Mouse (Mus musculus): ENCODE measurements around the gene Rab11fip3. TPM values are rescaled to one million over a fixed set of nuclear protein-coding genes. Genes with fewer than 3 reads are reported as not detected.
"Not testable (repeated sequence)": the region's sequence is repeated elsewhere in the genome, so short reads cannot be mapped to it uniquely, and the experiment has no call there.

The Rab11fip3 gene
- 10 to 100 TPM; 36.8 to 41.4 TPM for total RNA-seq (2021)
- long read RNA-seq, experiment 1, full-length matches to known transcripts = 39 of 54 reads
- long read RNA-seq, experiment 1, partial matches to known transcripts = 3 of 54 reads
- long read RNA-seq, experiment 1, other reads (novel, unspliced or antisense) = 12 of 54 reads
- long read RNA-seq, experiment 2, full-length matches to known transcripts = 62 of 89 reads
- long read RNA-seq, experiment 2, partial matches to known transcripts = 8 of 89 reads
- long read RNA-seq, experiment 2, other reads (novel, unspliced or antisense) = 19 of 89 reads

GRCm38 (mm10) chr17:26068831-26069739 lies at the start of gene Rab11fip3:
TSS of gene Rab11fip3 (minus strand) at chr17:26069555.
- DNase-seq (ENCODE audit: low spot score in 2 of 2) = peak; percentile 43 to 71

- no peak for DNase-seq (ENCODE audit: low spot score in 2 of 2)
These were observed 47.3 kb upstream of the Rab11fip3 start for GRCm38 (mm10) chr17:26116503-26117258.

GRCm38 (mm10) chr17:26115956-26116487 lies 46.7 kb upstream of the Rab11fip3 start:
- DNase-seq (ENCODE audit: low spot score in 2 of 2) = no peak

GRCm38 (mm10) chr17:26115205-26115898 lies 46.0 kb upstream of the Rab11fip3 start:
- DNase-seq (ENCODE audit: low spot score in 2 of 2) = no peak

- DNase-seq (ENCODE audit: low spot score in 2 of 2) = not testable (repeated sequence)
These were observed 45.1 kb upstream of the Rab11fip3 start for GRCm38 (mm10) chr17:26114461-26114860.

- DNase-seq (ENCODE audit: low spot score in 2 of 2) = no peak
These were observed 44.7 kb upstream of the Rab11fip3 start for GRCm38 (mm10) chr17:26114061-26114460.

- DNase-seq (ENCODE audit: low spot score in 2 of 2) = peak in 1 of 2 experiments; percentile 49
These were observed 44.0 kb upstream of the Rab11fip3 start, which contains the start of gene Tmem8 for GRCm38 (mm10) chr17:26113181-26113948. TSS of gene Tmem8 (plus strand) at chr17:26113299.

GRCm38 (mm10) chr17:26112751-26113150 lies 43.4 kb upstream of the Rab11fip3 start:
- DNase-seq (ENCODE audit: low spot score in 2 of 2) = no peak

- DNase-seq (ENCODE audit: low spot score in 2 of 2) = no peak
These were observed 42.4 kb upstream of the Rab11fip3 start for GRCm38 (mm10) chr17:26111722-26112121.

- DNase-seq (ENCODE audit: low spot score in 2 of 2) = no peak
These were observed 41.7 kb upstream of the Rab11fip3 start for GRCm38 (mm10) chr17:26111024-26111423.

GRCm38 (mm10) chr17:26110156-26110555 lies 40.8 kb upstream of the Rab11fip3 start:
- DNase-seq (ENCODE audit: low spot score in 2 of 2) = no peak

- no peak for DNase-seq (ENCODE audit: low spot score in 2 of 2)
These were observed 36.3 kb upstream of the Rab11fip3 start for GRCm38 (mm10) chr17:26105619-26106018.

- no peak for DNase-seq (ENCODE audit: low spot score in 2 of 2)
These were observed 32.1 kb upstream of the Rab11fip3 start for GRCm38 (mm10) chr17:26101478-26101877.

GRCm38 (mm10) chr17:26100166-26100565 lies 30.8 kb upstream of the Rab11fip3 start:
- DNase-seq (ENCODE audit: low spot score in 2 of 2) = no peak

GRCm38 (mm10) chr17:26099316-26099715 lies 30.0 kb upstream of the Rab11fip3 start:
- not testable (repeated sequence) for DNase-seq (ENCODE audit: low spot score in 2 of 2)

GRCm38 (mm10) chr17:26098461-26098860 lies 29.1 kb upstream of the Rab11fip3 start:
- DNase-seq (ENCODE audit: low spot score in 2 of 2) = no peak

GRCm38 (mm10) chr17:26095121-26095740 lies 25.9 kb upstream of the Rab11fip3 start, which contains the start of gene Nme4:
TSS of gene Nme4 (minus strand) at chr17:26095602.
- peak in 1 of 2 experiments; percentile 59 for DNase-seq (ENCODE audit: low spot score in 2 of 2)

- no peak for DNase-seq (ENCODE audit: low spot score in 2 of 2)
These were observed 25.3 kb upstream of the Rab11fip3 start for GRCm38 (mm10) chr17:26094531-26095110.
